Mouse (Mus musculus): Measurements from ENCODE around the gene Gm10721. TPM values are rescaled to one million over a fixed set of nuclear protein-coding genes. Genes with fewer than 3 reads are reported as not detected.

Gm10721 gene
- under 1 TPM; 0.61 to 0.81 TPM for polyA plus RNA-seq (2017; shearing (Covaris generic))

DNA sequence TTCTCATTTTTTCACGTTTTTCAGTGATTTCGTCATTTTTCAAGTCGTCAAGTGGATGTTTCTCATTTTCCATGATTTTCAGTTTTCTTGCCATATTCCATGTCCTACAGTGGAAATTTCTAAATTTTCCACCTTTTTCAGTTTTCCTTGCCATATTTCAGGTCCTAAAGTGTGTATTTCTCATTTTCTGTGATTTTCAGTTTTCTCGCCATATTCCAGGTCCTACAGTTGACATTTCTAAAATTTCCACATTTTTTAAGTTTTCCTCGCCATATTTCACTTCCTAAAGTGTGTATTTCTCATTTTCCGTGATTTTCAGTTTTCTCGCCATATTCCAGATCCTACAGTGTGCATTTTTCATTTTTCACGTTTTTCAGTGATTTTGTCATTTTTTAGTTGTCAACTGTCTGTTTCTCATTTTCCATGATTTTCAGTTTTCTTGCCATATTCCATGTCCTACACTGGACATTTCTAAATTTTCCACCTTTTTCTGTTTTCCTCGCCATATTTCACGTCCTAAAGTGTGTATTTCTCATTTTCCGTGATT is at the start of gene Gm10721:
TSS of gene Gm10721 (plus strand) at position 408 of the 547 bp plus-strand sequence.

DNA sequence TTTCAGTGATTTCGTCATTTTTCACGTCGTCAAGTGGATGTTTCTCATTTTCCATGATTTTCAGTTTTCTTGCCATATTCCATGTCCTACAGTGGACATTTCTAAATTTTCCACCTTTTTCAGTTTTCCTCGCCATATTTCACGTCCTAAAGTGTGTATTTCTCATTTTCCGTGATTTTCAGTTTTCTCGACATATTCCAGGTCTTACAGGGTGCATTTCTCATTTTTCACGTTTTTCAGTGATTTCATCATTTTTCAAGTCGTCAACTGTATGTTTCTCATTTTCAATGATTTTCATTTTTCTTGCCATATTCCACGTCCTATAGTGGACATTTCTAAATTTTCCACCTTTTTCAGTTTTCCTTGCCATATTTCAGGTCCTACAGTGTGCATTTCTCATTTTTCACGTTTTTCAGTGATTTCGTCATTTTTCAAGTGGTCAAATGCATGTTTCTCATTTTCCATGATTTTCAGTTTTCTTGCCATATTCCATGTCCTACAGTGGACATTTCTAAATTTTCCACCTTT is 12.4 kb upstream of the Gm10721 start, which contains the start of gene Gm10722:
TSS of gene Gm10722 (plus strand) at position 478 of the 528 bp plus-strand sequence.

GRCm38 (mm10) chr9:3002794-3003396 is 10.0 kb upstream of the Gm10721 start, which contains the start of gene Gm11168:
Gm11168 (plus strand) TSS chr9:3003346.

DNA sequence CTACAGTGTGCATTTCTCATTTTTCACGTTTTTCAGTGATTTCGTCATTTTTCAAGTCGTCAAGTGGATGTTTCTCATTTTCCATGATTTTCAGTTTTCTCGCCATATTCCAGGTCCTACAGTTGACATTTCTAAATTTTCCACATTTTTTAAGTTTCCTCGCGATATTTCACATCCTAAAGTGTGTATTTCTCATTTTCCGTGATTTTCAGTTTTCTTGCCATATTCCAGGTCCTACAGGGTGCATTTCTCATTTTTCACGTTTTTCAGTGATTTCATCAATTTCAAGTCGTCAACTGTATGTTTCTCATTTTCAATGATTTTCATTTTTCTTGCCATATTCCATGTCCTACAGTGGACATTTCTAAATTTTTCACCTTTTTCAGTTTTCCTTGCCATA is 2.4 kb downstream of the Gm10721 start, which contains the start of gene Gm10720:
TSS of gene Gm10720 (plus strand) at position 301 of the 400 bp plus-strand sequence.

DNA sequence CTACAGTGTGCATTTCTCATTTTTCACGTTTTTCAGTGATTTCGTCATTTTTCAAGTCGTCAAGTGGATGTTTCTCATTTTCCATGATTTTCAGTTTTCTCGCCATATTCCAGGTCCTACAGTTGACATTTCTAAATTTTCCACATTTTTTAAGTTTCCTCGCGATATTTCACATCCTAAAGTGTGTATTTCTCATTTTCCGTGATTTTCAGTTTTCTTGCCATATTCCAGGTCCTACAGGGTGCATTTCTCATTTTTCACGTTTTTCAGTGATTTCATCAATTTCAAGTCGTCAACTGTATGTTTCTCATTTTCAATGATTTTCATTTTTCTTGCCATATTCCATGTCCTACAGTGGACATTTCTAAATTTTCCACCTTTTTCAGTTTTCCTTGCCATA is 4.2 kb downstream of the Gm10721 start, which contains the start of gene Gm10719:
TSS of gene Gm10719 (plus strand) at position 301 of the 400 bp plus-strand sequence.

GRCm38 (mm10) chr9:3023312-3023984 is 10.5 kb downstream of the Gm10721 start, which contains the start of gene Gm10718:
Gm10718 (plus strand) TSS chr9:3023547.

DNA sequence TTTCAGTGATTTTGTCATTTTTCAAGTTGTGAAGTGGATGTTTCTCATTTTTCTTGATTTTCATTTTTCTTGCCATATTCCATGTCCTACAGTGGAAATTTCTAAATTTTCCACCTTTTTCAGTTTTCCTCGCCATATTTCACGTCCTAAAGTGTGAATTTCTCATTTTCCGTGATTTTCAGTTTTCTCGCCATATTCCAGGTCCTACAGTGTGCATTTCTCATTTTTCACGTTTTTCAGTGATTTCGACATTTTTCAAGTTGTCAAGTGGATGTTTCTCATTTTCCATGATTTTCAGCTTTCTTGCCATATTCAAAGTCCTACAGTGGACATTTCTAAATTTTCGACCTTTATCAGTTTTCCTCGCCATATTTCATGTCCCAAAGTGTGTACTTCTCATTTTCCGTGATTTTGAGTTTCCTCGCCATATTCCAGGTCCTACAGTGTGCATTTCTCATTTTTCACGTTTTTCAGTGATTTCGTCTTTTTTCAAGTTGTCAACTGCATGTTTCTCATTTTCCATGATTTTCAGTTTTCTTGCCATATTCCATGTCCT is 12.1 kb downstream of the Gm10721 start, which contains the start of gene Gm10717:
TSS of gene Gm10717 (plus strand) at position 506 of the 556 bp plus-strand sequence.

GRCm38 (mm10) chr9:3034299-3034698 is 21.4 kb downstream of the Gm10721 start, which contains the start of gene Gm17535:
Gm17535 (plus strand) TSS chr9:3034599.

DNA sequence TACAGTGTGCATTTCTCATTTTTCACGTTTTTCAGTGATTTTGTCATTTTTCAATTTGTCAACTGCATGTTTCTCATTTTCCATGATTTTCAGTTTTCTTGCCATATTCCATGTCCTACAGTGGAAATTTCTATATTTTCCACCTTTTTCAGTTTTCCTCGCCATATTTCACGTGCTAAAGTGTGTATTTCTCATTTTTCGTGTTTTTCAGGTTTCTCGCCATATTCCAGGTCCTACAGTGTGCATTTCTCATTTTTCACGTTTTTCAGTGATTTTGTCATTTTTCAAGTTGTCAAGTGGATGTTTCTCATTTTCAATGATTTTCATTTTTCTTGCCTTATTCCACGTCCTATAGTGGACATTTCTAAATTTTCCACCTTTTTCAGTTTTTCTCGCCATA is 23.6 kb downstream of the Gm10721 start, which contains the start of gene Gm10715:
TSS of gene Gm10715 (plus strand) at position 301 of the 400 bp plus-strand sequence.

Other genes with a start within 250 kb of the Gm10721 start
- 1 to 10 TPM; 1.4 to 3.3 TPM for gene Gm10722, start 12.2 kb upstream of the Gm10721 start, polyA plus RNA-seq (2017; shearing (Covaris generic))
- gene Gm11168, start 9.8 kb upstream of the Gm10721 start, polyA plus RNA-seq (2017; shearing (Covaris generic)) = 1 to 10 TPM; 1.6 to 8.1 TPM
- gene Gm10720, start 2.5 kb downstream of the Gm10721 start, polyA plus RNA-seq (2017; shearing (Covaris generic)) = 1 to 10 TPM in 1 of 2 experiments, not detected in 1; 2.2 TPM
- gene Gm10719, start 4.3 kb downstream of the Gm10721 start, polyA plus RNA-seq (2017; shearing (Covaris generic)) = 1 to 10 TPM; 3.3 to 7.2 TPM
- 1 to 10 TPM in 1 of 2 experiments, under 1 TPM in 1; 0.87 to 6.3 TPM for gene Gm10718, start 10.4 kb downstream of the Gm10721 start, polyA plus RNA-seq (2017; shearing (Covaris generic))
- gene Gm10717, start 12.3 kb downstream of the Gm10721 start, polyA plus RNA-seq (2017; shearing (Covaris generic)) = 10 to 100 TPM in 1 of 2 experiments, 1 to 10 TPM in 1; 7.4 to 24.4 TPM
- under 1 TPM; 0.80 to 0.87 TPM for gene Gm17535, start 21.5 kb downstream of the Gm10721 start, polyA plus RNA-seq (2017; shearing (Covaris generic))
- not detected for gene Gm10715, start 23.7 kb downstream of the Gm10721 start, polyA plus RNA-seq (2017; shearing (Covaris generic))